1 mouse cellular context compared by ENCODE assay signal in genomic region chr7:114356381-114356780, GRCm38 (mm10).
TF ChIP-seq lines count a peak whose summit lies in the region.

No protein-coding gene starts in this region.

TF ChIP-seq in CH12.LX, 34 proteins besides CTCF, POLR2A, EP300 and RAD21 (continued from another document):
- TF ChIP-seq MAFK (IDR thresholded peaks at IDR 0.05; ENCODE audit: insufficient replicate concordance, low read length) (peak; percentile 88), KAT2A (IDR thresholded peaks at IDR 0.05; ENCODE audit: insufficient replicate concordance, low read length) (no peak), JUN (IDR thresholded peaks at IDR 0.05; ENCODE audit: insufficient read depth, low read depth, low read length) (peak; percentile 84), GABPA (IDR thresholded peaks at IDR 0.05; ENCODE audit: insufficient replicate concordance, low read depth, low read length) (no peak), ELF1 (IDR thresholded peaks at IDR 0.05; ENCODE audit: low read depth, low read length) (no peak), MYC (IDR thresholded peaks at IDR 0.05; ENCODE audit: low read depth, low read length) (peak; percentile 79), NRF1 (IDR thresholded peaks at IDR 0.05; ENCODE audit: low read depth, low read length) (no peak), POLR2AphosphoS2 (IDR thresholded peaks at IDR 0.05; ENCODE audit: low read depth, low read length) (no peak), MAZ (IDR thresholded peaks at IDR 0.05; ENCODE audit: low read depth, low read length) (no peak)
